Mouse (Mus musculus) heart, postnatal 0 days (tissue): ENCODE measurements at regions not wholly inside any gene's neighbourhood (a gene's known extent, or its start where the extent isn't known, plus 50 kb on each side); places are given as distances from the start of the nearest gene placed in this dataset.

Experiments used
- CTCF ChIP-seq: IDR thresholded peaks from 2 replicates; pipeline ENCODE4 v1.5.1; 2016; ENCODE audit warnings: antibody characterized with exemption, control low read depth, low read depth
- EP300 ChIP-seq: IDR thresholded peaks from 2 replicates; pipeline ENCODE4 v1.6.1; 2016; ENCODE audit warnings: antibody characterized with exemption, low read depth

- TF ChIP-seq CTCF (no peak), EP300 (no peak)
These were observed 346.5 kb downstream of the Tmem114 start for GRCm38 (mm10) chr16:8078461-8078860.
